Mouse (Mus musculus): ENCODE results near the gene Mkks.
"Not testable (repeated sequence)": the region's sequence is repeated elsewhere in the genome, so short reads cannot be mapped to it uniquely, and the experiment has no call there.

Gene Mkks

DNA sequence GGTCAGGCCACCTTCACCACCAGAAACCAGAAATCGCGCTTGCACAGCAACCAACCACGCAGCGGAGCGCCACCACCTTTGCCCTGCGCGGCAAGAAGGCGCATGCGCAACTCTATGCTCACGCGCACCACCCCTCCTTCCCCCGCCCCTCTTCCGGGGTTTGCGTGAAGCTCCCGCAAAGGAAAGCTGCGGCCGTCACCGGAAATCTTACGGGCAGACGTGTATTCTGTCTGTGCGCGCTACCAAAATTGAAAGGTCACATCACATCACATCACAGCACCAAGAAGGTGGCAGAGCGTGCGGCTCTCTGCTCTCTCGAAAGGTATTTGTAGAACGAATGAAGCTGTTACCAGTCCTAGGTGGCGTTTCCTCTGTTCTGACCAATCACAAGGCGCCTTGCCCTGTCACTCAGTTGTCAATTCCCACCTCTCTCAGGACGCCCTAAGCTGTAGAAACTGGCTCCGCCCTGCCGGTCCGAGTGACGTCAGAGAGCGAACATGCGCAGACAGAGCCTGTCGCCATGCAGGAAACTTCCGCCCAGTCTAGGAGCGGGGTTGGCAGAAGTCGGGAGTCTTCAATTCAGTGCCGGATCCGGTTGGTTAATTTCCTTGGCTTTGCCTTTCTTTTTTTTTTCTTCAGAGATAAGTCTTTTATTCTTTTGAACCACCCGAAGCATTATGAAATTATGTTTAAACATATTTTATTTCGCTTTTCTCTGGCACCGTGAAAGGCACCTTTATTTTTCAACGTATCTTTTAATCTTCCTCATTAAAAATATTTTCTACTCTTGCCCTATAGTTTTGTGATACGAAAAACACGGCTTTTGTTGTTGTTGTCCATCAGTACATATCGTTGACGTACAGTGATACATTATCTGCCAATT, at the start of gene Mkks, which contains the start of the genes Slx4ip and AL731706.1:
Gene Mkks (minus strand): TSS at position 322 of the 883 bp plus-strand sequence.
Gene Slx4ip (plus strand): TSS at position 151 of the 883 bp plus-strand sequence.
Gene AL731706.1 (minus strand): TSS at position 322 of the 883 bp plus-strand sequence.
- peak; percentile 98 for DNase-seq (ENCODE audit: low spot score)

DNA sequence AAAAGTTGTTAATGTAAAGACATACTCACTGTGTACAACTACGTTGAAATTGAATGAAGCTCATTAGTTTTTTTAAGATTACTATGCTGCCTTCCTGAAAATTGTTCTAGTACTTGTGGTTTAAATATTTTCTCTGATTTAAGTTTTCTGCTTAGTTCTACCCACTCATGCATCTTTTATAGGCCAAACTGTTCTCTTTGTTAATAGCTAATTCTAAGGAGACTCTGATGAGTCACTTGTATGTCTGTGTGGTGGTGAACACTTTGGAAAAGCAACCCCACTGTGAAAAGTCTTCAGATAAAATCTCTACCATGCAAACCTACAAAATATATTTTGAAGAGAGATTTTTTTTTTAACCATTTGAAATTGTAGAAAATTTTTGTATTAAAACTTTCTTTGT, 47.1 kb upstream of the Mkks start:
- no peak for DNase-seq (ENCODE audit: low spot score)

DNA sequence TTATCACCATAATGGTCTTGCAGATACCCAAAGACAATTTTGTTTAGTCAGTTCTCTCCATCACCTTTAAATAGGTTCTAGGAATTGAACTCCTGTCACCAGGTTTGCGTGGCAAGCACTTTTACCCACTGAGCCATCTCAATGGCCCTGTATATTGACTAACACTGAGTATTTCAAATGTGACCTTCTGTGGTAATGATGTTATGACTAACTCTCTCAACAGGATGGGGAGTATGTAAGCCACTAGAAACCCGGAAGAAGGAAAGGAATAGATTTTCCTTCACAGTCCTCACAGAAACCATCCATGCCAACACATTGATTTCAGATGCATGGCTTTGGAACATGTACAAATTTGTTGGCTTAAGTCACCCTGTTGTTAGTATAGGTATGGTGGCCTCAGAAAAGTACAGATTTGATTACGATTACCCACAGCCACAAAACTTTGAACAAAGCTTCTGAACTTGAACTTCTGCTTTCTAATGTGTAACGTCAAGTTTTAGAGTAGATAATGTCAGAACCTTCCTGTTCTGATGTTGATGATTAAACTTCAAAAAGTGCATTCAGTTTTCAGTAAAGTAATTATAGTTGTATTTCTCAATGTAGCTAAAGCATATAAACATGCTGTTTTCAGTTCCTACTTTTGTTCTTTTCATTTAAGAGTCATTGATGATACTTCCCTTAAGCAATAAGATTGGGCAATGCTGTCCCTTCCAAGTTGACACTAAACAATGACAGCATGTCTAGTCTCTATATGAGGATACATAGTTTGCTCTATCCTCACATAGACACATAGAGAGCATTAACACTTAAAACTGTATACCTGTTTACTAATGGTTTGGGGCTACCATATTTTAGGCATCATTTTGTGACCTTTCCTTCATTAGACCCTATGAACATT, 45.5 kb upstream of the Mkks start:
- no peak for DNase-seq (ENCODE audit: low spot score)

DNA sequence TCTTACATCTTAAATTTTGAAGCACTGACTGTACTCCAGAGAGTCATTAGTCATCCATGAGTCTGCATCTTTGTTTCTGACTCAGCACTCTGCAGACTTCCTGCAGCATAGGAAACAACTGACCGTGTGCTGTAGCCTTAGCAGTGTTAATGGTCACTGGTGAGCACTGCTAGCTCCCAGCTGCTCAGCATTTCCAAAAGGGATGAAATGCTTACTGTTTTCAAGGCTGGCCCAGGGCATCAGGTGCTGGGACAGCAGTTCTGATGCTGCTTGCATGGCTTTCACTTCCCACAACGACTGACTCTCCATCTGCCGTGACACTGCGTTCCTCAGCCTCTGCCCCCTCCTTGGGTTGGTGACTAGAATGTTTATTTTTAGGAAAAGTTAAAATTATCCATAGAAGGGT, 29.8 kb upstream of the Mkks start:
- no peak for DNase-seq (ENCODE audit: low spot score)

DNA sequence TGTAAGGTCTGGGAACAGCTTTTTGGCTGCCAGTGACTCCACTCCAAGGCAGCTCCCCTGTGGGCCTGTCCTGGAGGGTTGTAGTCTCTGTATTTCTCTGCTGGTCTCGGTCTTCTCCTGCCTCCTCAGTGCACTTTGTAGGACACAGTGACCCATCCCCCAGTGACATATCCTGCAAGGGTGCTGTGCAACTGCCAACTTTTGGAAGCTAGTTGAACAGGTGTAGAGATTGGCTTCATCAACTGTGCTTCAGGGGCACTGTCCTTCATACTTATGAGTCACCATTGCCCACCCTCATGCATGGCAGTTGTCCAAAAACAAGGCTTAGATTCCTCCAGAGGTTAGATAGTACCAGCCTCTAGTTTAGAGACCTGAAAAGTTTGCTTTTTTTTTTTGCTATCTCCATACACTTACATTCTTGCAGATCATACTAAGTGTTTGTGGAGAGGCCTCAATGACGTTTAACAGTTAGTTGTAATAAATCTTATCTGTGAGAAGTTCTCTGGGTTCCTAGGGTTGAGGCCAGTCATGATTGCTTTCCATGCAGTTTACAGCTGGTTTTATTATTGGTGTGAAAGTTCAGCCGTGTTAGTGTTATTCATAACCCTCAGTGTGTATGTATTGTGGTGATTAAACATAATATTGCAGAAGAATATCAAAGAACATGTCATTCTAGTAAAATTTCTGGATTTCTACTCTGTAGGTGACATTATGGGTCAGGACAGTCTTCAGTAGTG, 29.2 kb upstream of the Mkks start:
- DNase-seq (ENCODE audit: low spot score) = no peak

DNA sequence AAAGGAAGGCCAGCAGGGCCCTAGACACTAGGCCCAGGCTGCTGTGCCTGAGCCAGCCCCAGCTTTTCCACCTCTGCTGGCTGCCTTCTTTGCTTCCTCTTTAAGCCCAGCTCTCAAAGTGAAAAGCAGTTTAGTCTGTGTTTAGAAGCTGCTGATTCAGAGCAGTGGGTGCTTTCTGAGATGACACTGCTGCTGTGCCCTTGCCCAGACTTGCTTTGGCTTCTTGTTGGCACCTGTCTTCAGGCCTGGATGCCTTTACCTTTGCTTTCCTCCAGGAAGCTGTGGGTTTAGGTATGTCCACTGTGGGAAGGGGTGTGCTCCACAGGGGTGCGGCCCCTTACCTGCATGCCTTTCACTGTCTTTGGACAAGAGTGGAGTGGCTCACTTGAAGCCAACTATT, 28.2 kb upstream of the Mkks start:
- DNase-seq (ENCODE audit: low spot score) = no peak

DNA sequence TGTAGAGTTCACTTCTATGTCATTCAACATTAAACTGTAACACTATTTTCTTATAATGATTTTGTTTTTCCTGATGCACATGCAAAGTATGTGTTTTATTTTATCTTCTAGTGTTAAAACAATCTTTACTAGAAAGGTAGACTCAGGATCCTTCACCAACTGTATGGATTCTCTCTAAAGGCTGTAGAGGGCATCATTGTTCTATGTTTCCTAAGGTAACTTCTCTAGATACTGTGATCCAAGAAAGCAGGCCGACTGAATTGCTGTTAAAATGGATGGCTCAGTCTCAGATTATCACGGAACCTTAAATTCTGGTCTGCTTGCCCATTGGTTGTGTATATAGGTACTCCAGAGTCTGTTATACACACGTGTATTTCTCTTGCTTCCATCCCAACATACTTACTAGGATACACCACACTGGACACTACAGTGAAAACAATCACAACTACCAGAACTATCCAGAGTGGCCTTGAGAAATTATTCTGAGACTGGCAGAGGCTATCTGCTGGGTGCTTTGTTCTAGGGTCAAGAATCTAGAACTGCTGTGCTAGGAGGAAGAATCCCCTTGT, 23.2 kb upstream of the Mkks start:
- no peak for DNase-seq (ENCODE audit: low spot score)

DNA sequence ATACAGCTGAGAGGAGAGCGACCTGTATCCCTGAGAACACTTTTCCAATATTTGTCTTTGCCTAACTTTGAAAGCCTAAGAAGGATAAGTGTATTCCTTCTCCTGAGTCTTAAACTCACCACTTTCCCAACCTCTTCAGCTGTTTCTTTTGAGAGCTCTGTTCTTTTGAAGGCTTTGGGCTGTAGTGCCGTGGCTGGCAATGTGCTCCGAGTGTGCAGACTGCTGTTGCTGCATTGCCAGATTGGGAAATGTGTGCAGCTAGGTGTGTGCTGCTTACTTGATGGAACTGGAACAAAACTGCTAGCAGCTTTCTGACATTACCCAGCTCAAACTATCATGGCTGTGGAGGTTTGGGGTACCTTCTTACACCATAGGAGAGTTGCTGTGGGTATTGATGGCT, 21.8 kb upstream of the Mkks start:
- DNase-seq (ENCODE audit: low spot score) = no peak

DNA sequence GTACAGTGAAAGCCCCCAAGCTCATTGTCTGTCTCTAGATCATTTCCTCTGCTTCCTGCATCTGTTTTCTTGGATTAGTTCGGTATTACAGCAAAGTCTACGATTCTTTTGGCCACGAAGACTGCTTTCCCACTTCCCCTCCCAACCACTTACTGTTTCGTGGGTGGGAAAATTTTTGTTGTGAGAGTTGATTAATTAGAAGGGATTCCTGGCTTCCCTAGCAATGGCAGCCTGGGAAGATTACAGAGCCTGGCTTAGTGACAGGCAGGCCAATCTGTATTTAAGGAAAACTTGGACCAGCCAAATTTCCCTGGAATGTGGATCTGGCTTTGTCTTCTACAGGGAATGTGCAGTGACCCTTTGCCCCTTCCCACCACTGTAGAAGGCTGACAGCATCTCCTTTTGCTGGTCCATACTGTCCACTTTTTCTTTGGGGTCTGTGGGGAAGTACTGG, 20.8 kb upstream of the Mkks start:
- DNase-seq (ENCODE audit: low spot score) = no peak

DNA sequence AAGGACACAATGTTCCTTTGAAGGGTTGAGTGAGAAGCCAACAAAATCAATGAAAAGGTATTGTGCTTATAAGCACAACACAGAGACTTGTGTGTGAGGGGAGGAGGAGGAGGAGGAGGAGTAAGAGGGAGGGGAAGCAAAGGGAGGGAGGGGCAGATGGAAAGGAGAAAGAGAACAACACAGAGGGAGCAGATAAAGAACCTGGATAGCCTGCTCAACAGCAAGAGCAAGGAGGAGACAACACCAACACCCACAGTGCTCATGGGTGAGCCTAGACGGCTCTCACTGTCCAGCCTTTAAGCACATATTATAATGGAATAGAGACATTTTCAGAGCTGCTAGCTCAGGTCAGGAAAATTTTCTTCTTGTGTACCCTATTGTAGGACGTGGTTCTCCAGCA, 18.1 kb upstream of the Mkks start:
- no peak for DNase-seq (ENCODE audit: low spot score)

DNA sequence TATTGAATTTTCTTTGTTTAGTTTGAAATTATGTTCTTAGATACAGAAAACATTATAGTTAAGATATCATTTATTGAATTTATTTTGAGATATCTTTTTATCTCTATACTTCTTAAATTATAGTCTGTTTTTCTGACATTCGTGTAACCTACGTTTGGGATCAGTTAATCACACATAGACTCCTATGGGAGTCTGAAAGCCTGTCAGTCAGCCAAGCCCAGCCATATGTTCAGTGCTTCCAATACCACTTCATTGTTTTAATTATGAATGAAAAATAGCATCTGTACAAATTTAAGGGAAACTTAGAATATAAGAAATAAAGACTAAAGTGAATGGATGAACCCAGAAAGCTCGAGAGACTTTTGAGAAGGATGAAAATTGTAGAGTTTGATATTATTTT, 17.4 kb upstream of the Mkks start:
- DNase-seq (ENCODE audit: low spot score) = no peak

DNA sequence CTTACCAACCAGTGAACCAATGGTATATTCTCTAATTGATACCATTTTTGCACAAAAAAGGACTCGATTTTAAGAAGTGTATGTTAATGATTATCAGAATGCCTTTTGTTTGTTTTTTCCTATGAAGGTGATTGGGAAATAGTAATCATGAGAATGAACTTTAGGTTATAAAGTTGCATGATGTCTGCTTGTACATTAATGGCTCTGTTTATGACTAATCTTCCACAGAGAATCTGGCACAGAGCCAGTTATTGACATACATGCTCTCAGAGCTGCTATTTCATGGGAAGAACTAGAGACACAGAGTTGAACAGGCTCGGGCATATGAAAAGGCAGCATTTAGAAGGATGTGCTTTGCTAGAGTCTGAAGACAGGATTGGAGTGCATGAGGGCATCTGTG, 4.9 kb upstream of the Mkks start:
- no peak for DNase-seq (ENCODE audit: low spot score)

DNA sequence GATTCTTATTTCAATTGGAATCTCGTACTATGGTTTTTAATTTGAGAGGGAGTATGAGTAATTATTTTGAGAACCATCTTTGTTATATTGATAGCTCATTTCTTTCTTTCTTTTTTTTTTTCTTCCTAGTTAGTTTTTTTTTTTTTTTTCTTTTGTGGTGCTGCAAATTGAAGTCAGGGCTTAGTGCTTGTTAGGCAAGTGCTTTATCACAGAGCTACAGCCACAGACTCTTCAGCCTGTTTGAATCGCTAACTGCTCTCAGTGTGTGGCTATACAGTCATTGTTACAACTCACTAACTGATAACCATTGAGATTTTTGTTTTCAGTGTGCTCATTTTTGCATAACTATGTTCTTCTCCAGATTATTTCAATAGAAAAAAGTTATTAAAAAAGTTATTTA, 3.3 kb upstream of the Mkks start:
- no peak for DNase-seq (ENCODE audit: low spot score)

DNA sequence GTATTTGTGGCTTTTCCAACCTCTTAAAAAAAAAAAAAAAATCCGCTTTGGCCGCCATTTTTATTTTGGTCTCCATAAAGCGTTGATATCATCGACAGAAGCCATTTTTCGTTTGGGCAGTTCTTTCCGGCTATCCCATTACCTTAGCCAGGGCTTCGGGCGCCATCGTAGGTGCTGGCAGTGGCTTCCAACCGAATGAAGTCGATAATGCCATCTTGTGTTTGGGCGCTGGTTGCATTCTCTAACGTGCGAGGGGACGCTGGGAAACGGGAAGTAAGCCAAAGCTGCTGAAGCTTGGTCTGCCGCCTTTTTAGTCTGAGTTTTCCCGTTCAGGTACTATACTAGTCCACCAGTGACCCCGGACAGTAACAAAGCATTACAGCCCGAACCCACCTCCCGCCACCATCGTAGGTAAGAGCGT, 772 bp upstream of the Mkks start:
- DNase-seq (ENCODE audit: low spot score) = peak; percentile 90

DNA sequence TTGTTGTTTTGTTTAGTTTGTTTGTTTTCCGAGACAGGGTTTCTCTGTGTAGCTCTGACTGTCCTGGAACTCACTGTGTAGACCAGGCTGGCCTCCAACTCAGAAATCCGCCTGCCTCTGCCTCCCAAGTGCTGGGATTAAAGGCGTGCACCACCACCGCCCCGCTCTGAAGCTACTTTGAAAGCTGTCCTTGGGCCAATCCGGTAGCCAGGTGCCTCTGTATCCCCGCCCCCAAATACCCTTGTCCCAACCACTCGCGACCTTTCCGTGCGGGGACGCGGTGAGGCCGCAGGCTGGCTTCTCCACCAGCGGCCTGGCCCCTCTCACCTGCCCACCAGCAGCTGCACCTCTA, 497 bp downstream of the Mkks start:
- not testable (repeated sequence) for DNase-seq (ENCODE audit: low spot score)

DNA sequence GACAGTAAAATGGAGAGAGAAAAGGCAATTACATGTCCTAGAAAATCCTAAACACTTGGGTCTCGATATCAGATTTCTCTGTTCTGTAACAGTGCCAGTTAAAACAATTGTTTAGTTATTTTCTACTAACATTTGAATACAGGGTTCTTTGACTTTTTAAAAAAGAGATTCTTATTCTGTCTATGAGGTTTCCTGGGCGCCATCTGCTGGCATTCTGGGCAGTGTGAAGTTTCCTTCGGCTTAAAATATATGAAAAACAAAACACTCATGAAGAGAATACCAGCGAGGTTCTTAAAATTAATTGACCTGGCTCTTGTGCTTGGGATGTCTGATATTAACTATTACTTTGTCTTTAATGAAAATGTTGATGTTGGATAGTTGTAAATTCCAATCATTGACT, 4.3 kb downstream of the Mkks start:
- DNase-seq (ENCODE audit: low spot score) = peak; percentile 68

DNA sequence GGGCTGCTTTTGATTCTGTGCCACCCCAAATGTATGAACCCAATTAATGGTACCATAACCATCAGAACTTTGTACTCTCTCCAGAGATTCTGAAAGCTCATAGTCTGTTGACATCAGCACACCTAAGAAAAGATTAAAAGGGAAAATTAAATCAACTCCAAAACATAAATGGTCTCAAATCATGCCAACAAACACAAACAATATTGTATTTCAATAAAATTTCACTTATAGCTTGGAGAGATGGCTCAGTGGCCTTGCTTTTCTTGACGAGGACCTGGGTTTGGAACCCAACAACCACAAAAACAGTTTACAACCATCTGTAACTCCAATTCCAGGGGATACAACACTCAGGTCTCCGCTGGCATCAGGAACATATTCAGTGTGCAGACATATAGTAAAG, 5.6 kb downstream of the Mkks start, which contains the start of gene AL731706.2:
Gene AL731706.2 (minus strand): TSS at position 101 of the 400 bp plus-strand sequence.
- DNase-seq (ENCODE audit: low spot score) = no peak

DNA sequence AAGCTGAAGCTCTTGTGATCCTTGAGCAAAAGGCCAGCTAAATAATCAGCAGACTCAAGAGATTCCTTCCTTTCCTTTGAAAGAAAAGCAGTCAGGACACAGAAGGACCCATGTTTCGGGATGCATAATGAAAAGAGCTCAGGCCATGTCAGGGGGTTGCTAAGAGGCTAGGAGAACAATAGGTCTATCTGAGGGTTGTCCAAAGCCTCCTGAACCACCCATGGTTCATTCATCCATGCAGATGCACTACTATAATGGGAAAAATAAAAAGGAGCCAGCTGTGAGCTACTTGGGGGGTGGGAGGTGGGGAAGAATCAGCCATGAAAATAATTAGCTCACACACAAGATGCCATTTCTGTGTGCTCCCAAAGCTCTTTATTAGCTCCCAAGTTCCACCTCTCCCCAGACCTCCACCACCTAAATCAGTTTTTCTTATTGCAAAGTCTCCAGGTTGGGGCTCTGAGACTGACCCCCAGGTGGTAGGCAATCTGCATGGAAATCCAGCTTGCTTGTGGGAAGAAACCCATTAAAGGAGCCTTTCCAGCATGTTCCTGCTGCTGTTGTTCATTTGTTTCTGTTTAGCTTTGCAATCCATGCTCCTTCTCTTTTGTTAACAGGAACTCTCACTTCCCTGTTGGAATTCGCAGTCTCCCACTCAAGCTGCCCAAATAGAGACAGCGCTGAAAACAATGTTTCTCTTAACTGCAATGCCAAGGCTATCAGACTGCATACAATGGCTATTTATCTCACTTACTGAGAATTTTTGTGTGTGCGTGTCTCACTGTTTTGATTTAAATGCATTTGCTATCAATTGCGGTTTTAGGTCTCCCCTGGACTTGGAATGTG, 36.4 kb downstream of the Mkks start:
- no peak for DNase-seq (ENCODE audit: low spot score)

DNA sequence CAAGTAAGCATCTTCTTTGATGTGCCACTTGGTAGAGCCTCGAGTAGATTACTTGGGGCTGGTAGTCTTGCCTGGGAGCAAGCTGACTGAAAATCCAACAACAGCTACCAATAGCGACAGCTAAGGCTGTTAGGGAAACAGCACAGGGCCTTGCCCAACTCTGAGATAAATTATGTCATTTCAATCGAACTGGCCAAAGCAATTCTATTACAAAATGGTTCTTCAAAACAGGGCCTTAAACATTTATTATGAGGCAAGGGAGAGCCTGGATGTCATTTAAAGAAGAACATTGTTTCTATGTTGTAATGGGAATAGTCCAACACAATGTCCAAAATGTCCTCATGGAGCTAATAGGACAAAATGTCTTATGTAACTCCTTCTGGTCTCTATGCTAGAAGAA, 40.8 kb downstream of the Mkks start:
- DNase-seq (ENCODE audit: low spot score) = no peak

DNA sequence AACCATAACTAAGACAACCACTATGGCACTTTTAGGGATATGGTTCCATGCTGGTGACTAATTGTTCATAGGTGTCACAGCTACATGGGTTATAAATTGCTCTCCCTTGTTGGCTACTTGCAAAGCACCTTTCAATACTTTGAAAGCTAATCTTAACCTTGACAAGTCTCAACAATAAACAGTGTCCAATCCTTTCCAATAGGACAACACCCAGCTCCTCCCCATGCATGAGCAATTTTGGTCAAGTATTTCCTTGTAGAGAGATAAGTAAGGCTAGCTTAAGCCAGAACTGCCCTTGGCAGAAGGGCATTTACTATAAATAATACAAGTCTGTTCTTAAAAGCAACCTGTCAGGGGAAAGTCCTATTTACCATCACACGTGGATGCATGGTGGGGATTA, 53.2 kb downstream of the Mkks start:
- no peak for DNase-seq (ENCODE audit: low spot score)

DNA sequence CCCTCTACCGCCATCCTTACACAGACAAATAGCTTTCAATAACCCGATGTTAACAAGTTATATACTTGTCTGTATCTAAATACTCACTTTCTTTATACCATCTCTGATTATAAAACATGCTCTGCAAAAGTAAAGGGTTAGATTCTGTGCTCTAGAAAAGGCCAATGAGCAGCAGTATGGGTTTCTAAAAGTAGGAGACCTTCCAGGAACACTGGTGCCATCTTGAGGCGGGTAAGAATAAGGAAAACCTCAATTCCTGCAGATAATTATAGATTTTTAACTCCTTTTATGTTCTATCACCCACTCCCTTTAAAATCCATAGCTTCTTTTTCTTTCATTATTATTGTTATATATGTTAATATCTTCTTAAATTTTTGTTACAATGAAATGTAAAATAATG, 55.3 kb downstream of the Mkks start:
- DNase-seq (ENCODE audit: low spot score) = no peak

All from testis, postnatal 10 days (tissue).